ENCODE assay signal across 25 mouse cellular contexts in the genomic region with DNA sequence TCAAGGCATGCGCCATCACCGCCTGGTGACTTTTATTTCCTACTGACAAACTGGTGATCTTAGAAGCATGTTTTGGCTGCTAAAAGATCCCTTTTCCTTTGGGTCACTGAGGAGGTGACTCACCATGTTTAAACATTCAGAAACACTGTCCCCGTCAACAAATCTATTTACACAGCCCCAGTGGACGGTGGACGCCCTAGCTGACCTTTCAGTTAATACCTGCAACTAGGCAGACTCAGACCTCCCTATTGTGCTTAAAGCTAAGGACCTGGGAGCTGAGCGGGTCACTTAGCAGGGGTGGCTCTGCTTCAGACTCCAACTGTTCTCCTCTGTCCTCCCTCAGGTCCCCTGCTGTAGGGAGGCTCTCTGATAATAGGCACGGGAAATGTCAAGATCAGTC.
"Had no signal": no experiment of that assay in that cellular context is flagged by ENCODE, and none has a peak within 500 bp of the region (broad histone marks: within the 10 kb centered on the region; RNA-seq: fewer than 3 reads in every experiment).

No protein-coding gene starts in this region.

- H3K4me3 ChIP-seq: heart, adult 2 months; heart, embryonic 13.5 days; heart, embryonic 15.5 days; hindbrain, embryonic 10.5 days; hindbrain, embryonic 12.5 days; intestine, embryonic 15.5 days; layer of hippocampus, adult 2 months; left cerebral cortex, adult 2 months; limb, embryonic 10.5 days; limb, embryonic 12.5 days had no signal

- H3K36me3 ChIP-seq: heart, embryonic 13.5 days; heart, embryonic 15.5 days; hindbrain, embryonic 10.5 days; hindbrain, embryonic 12.5 days; intestine, embryonic 15.5 days; limb, embryonic 10.5 days; limb, embryonic 12.5 days had no signal

- H3K9me3 ChIP-seq: heart, embryonic 13.5 days; heart, embryonic 15.5 days; hindbrain, embryonic 10.5 days; hindbrain, embryonic 12.5 days; intestine, embryonic 15.5 days; limb, embryonic 10.5 days; limb, embryonic 12.5 days had no signal

- H3K4me2 ChIP-seq: heart, embryonic 11.5 days; heart, embryonic 13.5 days; heart, embryonic 15.5 days; hindbrain, embryonic 12.5 days; hindbrain, embryonic 14.5 days; intestine, embryonic 15.5 days; limb, embryonic 12.5 days had no signal

- H3K27ac ChIP-seq: heart, adult 2 months; heart, embryonic 13.5 days; heart, embryonic 15.5 days; hindbrain, embryonic 10.5 days; hindbrain, embryonic 12.5 days; hindbrain, embryonic 14.5 days; intestine, embryonic 15.5 days; layer of hippocampus, adult 2 months; left cerebral cortex, adult 2 months; limb, embryonic 10.5 days; limb, embryonic 12.5 days had no signal

- H3K4me1 ChIP-seq: heart, embryonic 13.5 days; heart, embryonic 15.5 days; hindbrain, embryonic 10.5 days; hindbrain, embryonic 12.5 days; intestine, embryonic 15.5 days had no signal

- DNase-seq: forebrain, postnatal 0 days; gastrocnemius, postnatal 14 days; gastrocnemius, postnatal 36 days; heart, adult 11 months; heart, adult 2 months; heart, postnatal 4 days; kidney, adult 18-20 months; kidney, adult 8-10 months; kidney, postnatal 10 days; kidney, postnatal 25 days; kidney, postnatal 4 days had no signal

- H3K27me3 ChIP-seq: heart, embryonic 15.5 days; hindbrain, embryonic 12.5 days; intestine, embryonic 15.5 days had no signal

- ATAC-seq: forebrain, postnatal 0 days; hindbrain, embryonic 16.5 days; inflammation-experienced regulatory T-cells, adult 6 months; intestine, embryonic 15.5 days; intestine, postnatal 0 days had no signal

- H3K9ac ChIP-seq: forebrain, postnatal 0 days; heart, embryonic 13.5 days; heart, embryonic 15.5 days; hindbrain, embryonic 12.5 days; hindbrain, embryonic 14.5 days; intestine, embryonic 15.5 days; limb, embryonic 12.5 days had no signal
